Mouse (Mus musculus): ENCODE results near the gene Tpst2.

The Tpst2 gene

DNA sequence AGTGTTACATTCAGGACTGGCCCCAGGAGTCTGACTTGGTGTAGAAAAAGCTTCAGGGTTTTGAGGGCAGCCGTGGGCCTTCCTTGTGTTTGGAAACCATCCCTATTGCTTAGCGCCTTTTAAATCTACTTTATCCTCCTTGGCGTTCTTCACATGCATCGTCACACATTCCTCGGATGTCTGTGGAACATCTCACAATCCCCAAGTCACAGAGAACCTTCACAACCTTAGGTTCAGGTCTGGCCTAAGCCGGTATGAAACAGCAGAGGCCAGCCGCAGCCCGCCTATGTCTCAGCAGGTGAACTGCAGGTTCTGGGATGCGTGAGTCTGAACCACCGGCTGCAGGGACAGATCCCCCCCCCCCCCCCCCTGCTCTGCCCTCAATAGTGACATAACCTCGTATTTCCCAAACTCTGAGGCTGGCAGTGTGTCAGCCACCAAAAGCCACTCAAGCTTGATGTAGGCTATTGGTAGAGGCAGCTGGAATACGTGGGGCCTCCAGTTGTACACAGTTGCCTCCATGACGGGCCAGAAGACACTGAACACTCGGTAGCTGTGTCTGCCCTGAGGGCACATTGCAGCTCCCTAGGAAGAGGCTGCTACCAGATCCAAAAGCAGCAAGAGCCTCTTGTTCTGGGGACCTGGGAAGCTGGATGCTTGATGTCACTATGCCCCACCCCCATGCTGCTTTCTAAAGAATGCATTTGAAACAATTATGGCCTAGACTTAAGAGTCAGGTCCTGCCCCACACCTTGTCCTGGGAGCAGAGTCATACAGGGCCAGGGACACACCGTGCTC, 4.6 kb downstream of the Tpst2 start:
- DNase-seq (ENCODE audit: low spot score in 2 of 2) = no peak

GRCm38 (mm10) chr5:112281676-112282075, 5.2 kb downstream of the Tpst2 start:
- no peak for DNase-seq (ENCODE audit: low spot score in 2 of 2)

DNA sequence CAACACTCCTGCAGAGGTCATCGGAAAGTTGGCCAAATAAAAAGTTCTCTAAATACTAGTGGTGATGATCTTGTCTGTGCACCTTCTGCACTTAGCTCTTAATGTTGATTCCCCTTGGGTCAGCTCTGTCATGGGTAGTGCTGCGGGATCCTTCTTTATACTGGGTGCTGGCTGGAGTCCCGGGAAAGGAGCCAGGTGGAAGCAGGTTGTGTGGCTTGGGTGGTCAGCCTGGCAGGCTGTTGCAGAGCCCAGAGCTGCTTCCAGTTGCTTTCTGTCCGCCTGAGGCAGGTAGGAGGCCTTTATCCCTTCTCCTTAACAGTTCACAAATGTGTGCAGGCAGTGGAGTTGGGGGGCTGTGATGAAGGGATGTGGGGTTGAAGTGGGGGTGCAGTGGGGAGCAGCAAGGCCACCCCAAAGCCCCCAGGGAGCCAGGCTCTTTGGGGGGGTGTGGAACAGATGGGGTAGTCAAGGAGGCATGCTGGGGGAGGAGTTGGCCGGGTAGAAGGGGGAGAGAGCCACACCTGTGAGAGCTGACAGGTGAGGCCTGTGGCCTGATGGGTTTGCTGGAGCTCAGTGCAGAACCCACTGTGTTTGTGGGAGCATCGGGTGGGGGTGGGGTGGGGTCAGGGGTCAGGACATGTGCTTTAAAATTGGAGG, 5.8 kb downstream of the Tpst2 start:
- no peak for DNase-seq (ENCODE audit: low spot score in 2 of 2)

DNA sequence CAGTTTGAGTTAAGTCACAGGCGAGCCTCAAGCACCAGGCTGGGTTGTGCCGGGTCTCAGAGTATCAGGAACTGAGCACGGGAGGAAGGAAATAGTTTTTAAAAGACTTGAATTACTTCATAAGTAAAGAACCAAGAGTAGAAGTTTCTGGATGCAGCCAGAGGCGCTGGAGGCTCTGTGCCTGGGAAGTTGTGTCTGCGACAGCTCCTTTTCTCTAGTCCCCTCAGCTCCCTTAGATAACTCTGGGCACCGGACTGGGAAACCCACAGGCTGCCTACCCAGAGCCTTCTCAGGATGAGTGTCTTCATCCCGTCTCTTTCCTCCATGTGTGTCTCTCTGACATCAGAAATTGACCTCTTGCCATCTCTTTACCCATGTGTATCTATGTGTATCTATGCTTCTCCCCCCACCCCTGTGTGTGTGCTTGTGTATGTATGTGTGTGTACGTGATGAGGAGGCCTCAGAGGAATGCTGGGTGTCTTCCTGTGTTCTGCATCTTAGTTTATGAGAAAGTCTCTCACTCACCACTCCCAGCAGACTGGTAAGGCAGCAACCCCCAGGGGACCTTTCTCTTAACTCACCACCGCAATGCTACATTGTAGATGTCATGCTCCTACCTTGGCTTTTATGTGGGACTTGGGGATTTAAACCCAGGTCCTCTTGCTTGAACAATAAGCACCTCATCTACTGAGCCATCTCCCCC, 6.4 kb downstream of the Tpst2 start:
- no peak for DNase-seq (ENCODE audit: low spot score in 2 of 2)

- no peak for DNase-seq (ENCODE audit: low spot score in 2 of 2)
These were observed 7.2 kb downstream of the Tpst2 start for GRCm38 (mm10) chr5:112283543-112284202.

DNA sequence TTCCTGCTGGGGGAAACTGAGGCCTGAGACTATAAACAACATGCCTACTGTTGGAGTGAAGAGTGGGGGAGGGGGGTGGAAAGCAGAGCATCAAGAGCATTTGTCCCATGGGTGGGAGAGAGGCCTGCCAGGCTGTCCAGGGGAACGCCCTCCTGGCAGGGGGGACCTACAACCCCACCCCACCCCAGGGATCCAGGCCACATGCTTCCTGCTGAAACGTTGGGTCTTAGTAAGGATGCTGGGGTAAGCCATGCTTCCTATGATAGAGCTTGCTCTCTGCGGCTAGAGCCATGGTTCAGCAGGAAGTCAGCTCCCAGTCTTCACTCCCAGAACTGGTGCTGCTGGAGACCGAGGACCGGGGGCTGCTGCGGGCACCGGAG, 7.7 kb downstream of the Tpst2 start:
- DNase-seq (ENCODE audit: low spot score in 2 of 2) = no peak

GRCm38 (mm10) chr5:112285548-112286085, 9.1 kb downstream of the Tpst2 start:
- DNase-seq (ENCODE audit: low spot score in 2 of 2) = no peak

GRCm38 (mm10) chr5:112286608-112286983, 10.1 kb downstream of the Tpst2 start:
- no peak for DNase-seq (ENCODE audit: low spot score in 2 of 2)

DNA sequence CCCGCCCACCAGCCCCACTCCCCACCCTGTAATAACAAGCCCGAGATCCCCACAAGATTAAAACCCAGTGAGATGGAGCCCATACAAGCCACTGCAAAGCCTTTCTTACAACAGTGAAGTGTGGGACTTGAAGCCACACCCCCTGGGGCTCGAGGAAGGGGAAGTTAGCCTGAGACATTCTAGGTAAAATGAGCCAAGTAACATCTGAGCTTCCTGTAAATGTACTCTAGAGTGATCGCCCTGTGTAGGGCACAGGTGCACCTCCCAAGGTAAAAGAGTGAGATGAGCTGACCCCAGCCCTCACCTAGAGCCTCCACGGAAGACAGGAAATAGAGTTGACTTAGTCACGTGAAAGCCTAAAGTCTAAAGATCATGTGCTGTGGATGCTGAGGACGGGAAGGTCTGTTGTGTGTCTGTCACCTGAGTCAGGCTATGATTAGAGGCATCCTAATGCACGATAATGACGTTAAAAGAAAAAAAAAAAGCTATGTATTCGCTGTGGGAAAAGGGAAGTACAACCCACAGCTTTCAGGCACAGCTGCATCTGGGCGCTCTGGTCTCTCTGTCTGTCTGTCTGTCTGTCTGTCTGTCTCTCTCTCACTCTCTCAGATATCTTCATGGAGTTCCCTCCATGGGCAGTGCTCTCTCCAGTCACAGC, 10.6 kb downstream of the Tpst2 start:
- no peak for DNase-seq (ENCODE audit: low spot score in 2 of 2)

DNA sequence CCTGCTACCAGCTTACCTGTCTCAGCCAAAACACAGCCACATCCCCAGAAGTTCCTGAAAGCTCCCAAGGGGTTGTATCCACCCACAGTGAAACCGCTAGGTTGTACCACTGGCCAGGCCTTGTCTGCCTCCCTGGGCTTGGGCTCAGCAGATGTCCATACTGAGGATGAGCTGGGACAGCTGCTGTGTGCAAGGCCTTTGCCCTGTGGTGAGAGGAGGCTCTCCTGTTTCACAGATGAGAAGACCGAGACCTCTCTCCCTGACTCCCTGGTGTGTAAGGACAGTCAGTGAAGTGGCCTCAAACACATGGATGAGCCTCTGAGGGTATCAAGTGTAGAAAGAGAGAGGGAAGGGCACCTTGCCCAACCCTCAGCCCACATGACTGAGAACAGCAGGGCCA, 11.2 kb downstream of the Tpst2 start:
- DNase-seq (ENCODE audit: low spot score in 2 of 2) = no peak

DNA sequence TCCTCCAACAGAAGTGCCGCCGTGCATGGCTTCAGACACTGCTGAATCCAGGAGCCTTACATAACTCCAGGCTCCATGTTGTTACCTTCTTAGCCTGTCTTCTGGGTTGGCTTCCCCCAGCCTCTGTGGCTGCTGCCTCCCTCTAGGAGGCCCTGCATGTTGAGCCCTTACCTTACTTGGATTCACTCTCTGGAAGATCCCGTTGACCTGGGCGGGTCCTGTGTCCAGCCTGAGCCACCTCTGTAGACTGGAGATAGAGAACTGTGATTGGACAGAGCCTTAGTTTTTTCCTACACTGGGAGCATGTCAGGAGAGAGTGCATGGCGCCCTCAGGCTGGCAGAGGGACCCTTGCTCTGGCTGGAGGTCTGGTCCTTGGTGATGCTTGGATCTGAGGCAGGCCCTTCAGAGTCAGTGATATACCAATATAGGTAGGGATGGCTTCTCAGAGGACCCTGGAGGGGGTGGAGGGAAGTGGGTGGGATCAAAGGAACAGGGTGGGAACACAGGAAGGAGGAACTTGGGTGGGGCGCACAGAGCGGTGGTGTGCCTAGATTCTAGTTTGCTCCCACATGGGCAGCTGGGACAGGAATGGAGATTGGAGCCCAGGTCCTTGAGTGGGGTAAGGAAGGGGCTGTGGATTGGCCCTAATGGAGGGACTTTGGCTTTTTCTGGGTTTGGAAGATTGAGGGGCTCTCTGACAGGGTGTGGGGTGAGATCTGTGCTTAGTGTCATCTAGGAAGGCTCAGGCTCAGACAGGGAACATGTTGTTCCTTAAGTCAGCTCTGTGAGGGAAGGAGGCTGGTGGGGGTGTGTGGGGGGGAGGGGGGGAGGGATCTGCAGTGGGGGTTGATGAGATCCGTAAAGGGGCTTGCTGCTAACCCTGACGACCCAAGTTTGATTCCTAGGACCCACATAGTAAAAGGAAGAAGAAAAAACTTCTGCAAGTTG, 12.0 kb downstream of the Tpst2 start:
- DNase-seq (ENCODE audit: low spot score in 2 of 2) = no peak

GRCm38 (mm10) chr5:112289236-112289635, 12.7 kb downstream of the Tpst2 start:
- DNase-seq (ENCODE audit: low spot score in 2 of 2) = no peak

DNA sequence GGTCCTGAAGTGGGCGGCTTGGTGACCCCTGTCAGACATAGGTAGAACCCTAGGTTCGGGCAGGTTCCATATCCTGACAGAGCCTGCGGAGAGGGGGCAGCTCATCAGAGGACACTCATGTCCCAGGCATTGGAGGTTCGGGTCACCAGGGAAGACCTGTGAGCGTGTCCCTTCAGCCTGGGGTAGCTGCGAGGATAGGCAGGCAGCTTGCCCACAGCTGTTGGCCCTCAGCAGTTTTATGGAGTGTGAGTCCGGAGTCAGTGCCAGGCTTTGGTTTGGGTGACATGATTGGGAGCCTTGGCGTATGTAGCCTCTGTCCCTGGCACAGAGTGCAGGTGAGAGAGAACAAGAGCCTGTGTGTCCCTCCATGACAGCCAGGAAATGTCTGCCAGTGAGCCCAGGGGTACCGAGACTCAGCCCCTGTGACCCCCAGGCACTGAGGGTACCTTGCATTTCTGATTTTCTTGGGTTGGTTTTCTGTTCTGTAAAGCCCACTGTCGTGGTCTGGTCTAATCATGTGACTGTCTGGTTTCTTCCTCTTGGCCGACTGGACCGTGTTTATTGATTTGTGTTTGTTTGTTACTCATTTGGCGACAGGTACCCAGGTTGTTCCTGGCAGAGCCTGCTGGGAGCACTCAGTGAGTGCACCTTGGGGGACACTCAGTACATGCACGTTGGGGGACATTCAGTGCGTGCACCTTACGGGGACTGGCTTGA, 13.5 kb downstream of the Tpst2 start:
- no peak for DNase-seq (ENCODE audit: low spot score in 2 of 2)

GRCm38 (mm10) chr5:112290536-112290880, 14.0 kb downstream of the Tpst2 start:
- no peak for DNase-seq (ENCODE audit: low spot score in 2 of 2)

- DNase-seq (ENCODE audit: low spot score in 2 of 2) = no peak
These were observed 15.4 kb downstream of the Tpst2 start for GRCm38 (mm10) chr5:112291866-112292265.

DNA sequence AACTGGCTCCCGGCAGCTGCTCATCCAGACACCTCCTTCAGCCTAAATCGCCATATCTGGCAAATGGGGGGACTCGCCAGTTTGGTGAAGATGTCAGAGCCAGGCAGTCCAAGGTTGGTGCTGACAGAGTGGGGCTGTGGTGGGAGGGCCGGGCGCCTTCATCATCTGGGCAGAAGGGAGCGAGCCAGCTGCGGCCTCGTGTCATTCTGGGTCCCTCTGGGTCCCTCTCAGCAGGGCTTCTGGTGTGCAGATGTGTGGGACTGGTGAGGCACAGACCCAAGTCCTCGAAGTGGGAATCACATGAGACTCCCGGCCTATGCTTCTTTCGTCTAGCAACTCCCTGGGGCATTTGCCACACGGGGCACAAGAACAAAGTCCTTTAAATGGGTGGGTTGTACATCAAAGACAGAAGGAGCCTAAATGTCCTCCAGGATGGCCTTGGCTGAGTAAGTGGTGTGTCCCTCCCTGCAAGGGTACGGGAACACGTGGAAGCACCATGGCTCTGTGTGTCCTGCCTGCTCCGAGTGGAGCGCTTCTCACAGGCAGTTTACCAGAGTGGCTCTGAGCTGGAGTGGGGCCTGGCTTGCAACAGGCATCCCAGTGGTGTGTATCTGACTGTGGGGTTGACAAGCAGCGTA, 16.0 kb downstream of the Tpst2 start:
- DNase-seq (ENCODE audit: low spot score in 2 of 2) = no peak

DNA sequence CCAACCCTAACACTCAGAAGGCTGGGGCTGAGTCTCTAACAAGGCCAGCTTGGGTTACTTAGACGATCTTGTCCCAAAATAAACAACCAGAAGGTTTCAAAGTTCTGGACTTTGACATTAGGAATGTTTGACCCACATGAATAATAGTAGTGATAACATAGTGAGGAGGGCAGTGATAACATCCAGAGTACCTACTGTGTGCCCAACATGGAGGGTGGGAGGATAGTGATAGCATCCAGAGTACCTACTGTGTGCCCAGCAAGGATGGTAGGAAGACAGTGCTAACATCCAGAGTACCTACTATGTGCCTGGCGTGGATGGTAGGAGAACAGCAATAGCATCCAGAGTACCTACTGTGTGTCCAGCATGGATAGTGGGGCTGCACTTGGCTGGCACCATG, 17.3 kb downstream of the Tpst2 start:
- no peak for DNase-seq (ENCODE audit: low spot score in 2 of 2)

DNA sequence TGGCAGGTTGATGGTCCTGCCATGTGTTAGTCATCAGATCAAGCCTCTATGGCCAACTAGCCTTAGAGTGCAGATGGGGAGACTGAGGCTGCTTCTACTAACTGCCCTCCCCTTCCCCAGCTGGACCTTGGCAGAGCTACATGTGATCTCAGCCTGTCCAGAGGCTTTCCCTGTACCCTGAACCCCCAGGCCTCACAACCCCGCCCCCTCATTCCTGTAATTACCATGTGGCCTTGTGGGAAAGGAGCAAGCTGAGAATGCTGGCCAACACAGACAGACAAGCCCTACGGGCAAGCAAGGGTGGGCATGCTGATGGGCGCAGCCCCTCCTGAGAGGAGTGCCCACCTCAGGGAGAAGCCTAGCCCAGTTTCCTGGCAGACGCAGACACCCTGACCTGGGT, 18.2 kb downstream of the Tpst2 start:
- DNase-seq (ENCODE audit: low spot score in 2 of 2) = no peak

GRCm38 (mm10) chr5:112295162-112295561, 18.7 kb downstream of the Tpst2 start:
- no peak for DNase-seq (ENCODE audit: low spot score in 2 of 2)
